Mouse (Mus musculus) gonadal fat pad, adult 2 months (tissue): Measurements from ENCODE around the gene Mdc1. TPM values are rescaled to one million over a fixed set of nuclear protein-coding genes. Genes with fewer than 3 reads are reported as not detected.

ENCODE experiments used
- DNase-seq: peaks from one replicate; pipeline ENCODE4 v3.0.0-alpha.2; 2012; ENCODE audit warnings: low read depth
- polyA plus RNA-seq: library from polyadenylated mRNA; depleted of rRNA; stranded (reverse); fragments of >200 nt; gene quantifications from 2 replicates; pipeline ENCODE4 v1.2.3, GENCODE M21; 2012; rRNA removed

Gene Mdc1
- 8.2 and 10.0 TPM in 2 replicates for polyA plus RNA-seq

GRCm38 (mm10) chr17:35841076-35841950 is at the start of gene Mdc1:
TSS of gene Mdc1 (plus strand) at chr17:35841515.
- peak; percentile 93 for DNase-seq

DNA sequence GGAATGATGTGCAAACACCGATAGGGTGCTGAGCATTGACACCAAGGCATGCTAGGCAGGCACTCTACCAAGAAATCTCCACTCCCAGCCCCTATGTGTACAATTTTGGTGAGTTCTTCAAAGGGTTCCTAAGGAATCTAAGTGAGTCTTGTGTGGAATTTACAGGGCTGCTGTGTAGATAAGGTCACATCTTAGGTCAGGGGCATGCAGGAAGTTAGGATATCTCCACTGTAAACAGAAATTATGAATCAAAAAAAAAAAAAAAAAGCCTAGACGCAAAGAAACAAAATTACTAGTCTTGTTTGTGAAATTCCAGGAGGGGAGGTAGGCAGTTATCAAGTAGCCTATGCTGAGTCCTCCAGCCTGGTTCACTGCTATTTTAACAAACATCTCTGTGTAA is 48.5 kb upstream of the Mdc1 start:
- no peak for DNase-seq

GRCm38 (mm10) chr17:35795099-35795498 is 46.2 kb upstream of the Mdc1 start:
- DNase-seq = no peak

DNA sequence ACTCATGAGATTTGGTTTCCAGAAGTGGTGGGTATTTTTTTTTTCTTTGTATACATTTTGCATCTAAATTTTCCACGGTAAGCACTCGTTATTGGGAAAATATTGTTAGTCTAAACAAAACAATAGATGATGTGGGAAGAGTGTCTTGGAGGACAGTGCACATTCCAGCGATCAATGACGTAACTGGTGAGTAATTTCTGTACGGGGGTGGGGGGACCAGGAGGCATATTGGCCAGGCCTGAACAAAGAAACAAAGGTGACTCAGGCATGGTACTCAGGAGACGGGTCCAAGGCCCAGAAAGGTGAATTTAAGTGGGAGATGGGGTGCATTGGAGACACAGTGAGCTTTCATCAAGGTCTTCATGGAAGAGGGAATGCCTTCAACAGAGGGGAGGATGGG is 45.7 kb upstream of the Mdc1 start:
- no peak for DNase-seq

DNA sequence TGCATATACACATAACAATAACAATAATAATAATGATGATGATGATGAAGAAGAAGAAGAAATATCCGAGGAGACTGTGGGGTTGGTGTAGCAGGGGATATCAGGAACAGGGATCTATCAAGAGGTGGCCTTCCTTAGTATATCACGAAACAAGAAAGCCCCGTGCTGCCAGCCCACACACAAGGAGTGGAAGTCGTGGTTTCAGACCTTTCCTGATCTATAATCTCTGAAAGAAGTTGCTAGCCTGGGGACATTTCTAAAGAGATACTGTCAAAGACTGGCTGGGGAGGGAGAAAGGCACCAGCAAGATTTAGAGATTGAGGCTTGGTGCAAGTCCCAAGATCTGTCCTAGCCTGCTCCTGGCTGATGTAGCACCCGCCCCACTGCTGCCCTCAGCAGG is 44.5 kb upstream of the Mdc1 start:
- DNase-seq = no peak

DNA sequence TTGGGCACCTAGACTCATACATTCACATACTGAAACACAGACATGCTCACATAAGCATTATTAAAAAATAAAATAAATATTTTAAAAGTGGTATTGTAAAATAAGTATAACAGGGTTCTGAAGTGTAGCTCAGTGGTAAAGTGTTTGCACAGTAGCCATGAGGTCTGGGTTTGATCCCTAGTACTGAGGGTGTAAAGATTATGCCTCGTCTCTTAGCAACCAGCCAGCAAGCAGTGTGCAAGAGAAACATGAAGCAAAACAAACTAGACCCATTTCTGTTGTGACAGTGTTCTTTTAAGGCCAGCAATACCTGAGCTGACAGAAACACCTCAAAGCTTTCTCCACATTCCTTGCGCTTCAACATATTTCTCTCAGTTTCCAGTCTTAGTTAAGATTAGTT is 40.4 kb upstream of the Mdc1 start:
- DNase-seq = no peak

DNA sequence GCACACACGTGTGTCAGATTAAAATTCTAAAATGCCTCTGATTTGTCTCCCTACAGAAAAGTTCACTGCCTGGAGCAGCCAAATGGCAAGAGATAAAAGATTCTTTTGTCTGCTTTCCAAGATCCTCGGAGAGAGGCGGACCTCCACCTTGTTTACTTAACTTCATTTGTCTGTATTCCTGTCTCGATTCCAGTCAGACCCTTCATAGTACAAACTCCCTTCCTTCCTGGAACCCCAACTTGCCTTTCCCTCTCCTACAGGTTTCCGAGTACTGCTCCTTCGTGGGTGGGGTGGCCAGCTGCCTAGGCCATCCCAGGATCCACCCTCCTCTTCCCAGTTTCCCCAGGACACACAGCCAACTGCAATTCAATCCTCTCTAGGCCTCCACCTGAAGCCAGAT is 38.3 kb upstream of the Mdc1 start:
- no peak for DNase-seq

DNA sequence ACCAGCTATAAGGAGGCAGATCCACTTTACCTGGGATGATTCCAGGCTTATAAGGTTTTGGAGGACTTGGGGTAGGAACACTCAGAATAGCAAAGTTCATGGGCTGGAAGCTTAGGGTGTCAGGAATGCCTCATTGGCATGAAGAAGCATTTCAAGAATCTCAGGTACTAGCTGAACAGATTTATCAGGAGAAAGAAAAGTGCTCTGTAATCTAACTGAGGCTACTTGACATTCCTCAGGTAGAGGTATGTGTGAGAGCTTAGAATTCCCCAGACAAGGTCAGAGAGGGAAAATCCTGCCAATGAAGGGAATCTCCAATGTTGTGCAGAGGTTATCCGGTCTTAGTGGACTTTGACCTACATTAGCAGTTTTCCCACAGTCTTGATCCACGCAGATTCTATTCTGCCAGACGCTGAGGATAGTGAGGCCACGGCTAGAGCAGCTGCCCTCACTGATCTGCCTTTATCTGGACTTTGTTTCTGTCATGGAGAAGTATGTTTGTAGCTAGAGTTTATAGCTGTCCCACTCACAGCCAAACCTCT is 37.4 kb upstream of the Mdc1 start:
- no peak for DNase-seq

DNA sequence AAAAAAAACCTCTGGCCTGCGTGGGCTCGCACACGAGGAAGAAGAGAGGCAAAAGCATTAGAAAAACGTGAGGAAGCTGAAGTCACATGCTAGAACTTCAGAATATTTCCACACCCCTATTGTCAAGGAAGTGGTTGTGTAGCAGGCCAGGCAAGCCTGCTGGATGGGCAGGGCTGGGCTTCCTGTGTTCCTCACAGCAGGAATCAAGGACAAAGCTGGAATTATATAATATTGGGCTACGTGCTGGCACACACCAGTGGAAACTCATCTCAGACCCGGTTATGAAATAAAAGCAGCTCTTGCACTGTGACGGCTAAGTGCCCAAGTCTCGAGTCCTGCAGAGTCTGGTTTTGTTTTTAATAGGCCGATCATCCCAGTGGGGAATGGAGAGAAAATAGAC is 33.2 kb upstream of the Mdc1 start:
- DNase-seq = no peak

GRCm38 (mm10) chr17:35809395-35809794 is 31.9 kb upstream of the Mdc1 start:
- DNase-seq = no peak

DNA sequence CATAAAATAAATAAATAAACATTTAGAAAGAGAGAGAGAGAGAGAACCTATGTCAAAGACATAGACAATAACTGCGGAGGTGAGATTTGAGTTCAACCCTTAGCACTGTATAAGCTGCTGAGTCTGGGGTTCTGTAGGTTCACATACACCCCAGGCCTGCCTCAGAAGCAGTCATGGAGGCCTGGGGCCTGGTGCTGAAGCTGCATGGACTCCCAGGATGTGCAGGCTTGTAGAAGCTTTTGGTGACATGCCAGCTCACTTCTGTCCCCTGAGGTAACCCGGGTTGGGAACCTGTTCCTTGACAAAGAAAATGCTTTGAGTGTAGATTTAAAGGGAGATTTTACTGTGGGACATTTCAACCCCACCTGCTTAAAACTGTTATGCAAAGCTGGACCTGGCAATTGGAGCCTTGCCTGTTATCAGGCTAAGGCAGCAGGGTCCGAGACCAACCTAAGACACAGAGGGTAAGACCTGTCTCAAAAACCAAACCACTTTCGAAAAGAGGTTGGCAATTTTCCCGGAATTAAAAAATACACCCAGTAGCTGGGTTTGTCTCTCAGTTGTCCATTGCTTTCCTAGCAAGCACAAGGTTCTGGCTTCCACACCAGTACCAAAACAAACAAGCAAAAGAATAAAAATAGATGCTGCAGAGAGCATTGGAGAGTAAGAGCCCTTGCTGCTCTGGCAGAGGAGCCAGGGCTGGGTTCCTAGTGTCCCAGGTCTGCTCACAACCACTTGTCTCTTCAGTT is 30.2 kb upstream of the Mdc1 start:
- no peak for DNase-seq

DNA sequence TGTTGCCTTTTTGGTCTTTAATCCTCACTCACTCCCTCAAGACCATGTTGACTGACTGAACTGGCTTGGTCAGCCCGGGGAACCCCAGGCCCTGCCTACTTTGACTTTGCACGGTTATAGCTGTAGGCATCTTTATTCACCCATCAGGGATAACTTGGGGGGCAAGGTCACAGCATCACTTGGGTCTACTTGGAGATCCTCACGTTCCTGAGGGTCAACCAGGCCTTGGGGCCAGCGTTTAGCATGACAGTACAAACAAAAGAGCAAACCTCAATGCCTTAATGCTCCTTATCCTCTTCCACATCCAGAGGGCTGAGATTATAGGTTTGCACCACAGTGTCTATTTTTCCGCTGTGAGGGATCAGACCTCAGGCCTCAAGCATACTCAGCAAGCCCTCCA is 29.0 kb upstream of the Mdc1 start:
- no peak for DNase-seq

DNA sequence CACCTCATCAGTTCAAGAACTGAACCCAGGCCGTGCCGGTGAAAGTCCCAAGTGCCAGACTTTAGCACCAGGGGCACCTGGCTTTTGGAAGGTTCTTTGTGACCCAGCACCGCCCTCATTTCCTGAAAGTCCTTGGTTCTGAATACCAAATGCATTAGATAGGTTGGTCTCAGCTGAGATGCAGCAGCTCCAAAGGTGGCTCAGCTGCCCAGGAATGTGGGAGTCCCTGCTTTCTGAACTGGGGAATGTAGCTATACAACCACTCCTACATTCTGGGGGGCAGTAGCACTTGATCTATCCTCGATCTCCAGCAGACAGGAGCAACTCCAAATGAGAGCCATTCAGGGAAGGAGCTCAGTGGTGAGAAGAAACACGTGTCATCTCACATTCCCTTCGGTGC is 28.6 kb upstream of the Mdc1 start:
- DNase-seq = no peak

DNA sequence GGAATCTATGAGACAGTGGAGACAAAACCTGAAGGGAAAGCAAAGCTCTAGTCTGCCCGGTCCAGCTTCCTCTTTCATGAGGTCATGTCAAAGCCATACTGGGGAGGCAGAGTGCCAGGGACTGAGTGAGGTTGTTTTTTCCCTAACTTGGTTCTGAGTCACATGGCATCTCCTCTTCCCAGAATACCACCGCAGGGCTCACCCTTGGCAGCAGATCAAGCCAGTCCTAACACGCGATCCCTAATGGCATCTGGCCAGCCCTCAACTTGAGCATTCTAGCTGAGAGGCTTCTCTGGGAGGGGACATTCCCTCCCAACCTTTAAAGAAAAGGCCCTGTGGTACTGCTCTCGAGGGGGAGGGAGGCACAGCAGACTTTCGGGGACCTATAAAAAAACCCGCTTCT is 28.1 kb upstream of the Mdc1 start:
- DNase-seq = no peak

DNA sequence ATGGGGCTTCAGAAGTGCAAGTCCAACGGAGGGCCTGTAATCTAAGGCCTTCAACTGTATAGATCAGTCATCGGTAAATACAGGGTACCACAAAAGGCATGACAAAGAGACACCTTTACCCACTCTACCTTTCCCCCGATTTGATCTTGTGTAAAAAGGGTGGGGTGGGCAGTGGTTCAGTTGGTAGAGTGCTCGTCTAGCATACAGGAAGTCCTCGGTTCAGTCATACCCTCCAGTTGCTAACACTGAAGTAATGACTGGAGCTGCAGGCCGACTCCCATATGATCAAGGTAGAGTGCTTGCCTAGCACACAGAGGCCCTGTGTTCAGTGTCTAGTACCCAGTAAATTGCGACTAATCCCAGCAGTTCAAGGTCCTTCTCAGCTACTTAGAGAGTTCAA is 27.7 kb upstream of the Mdc1 start:
- no peak for DNase-seq

- DNase-seq = no peak
These were observed 26.6 kb upstream of the Mdc1 start for GRCm38 (mm10) chr17:35814678-35815077.

DNA sequence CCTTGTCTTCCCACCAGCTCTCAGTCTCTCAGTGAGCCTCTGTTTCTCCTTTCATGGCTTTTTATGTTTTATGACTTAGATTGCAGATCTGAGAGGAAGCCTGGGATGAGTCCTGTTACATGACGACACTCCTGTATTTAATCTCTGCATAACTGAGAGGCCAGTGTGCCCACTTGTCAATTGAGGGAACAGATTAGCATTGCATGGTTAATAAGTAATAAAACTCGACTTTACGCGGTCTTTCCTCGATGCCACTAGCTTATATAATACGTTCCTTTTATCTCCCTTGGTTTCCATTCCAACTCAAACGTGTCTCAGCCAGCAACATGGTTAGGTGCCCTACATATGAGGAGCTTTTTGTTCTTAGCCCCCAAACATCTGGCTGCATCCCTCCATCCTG is 25.5 kb upstream of the Mdc1 start:
- no peak for DNase-seq

DNA sequence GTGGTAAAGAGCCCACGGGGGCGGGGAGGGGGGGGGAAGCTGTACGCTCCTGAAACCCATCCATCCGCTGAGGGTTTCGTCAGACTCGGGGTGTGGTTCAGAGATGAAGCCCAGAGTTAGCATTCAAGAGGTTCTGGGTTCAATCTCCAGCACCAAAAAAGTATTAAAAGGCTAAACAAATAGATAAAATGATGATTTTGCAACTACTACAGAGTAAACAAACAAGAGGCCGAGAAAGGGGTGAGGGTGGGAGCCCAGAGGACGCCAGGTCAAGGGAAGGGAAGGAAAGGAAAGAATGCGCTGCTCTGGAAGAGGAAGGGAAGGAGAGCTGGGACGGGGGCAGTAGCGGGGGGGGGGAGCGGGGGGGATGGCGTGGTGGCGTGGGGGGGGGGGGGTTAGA is 24.6 kb upstream of the Mdc1 start:
- DNase-seq = no peak

DNA sequence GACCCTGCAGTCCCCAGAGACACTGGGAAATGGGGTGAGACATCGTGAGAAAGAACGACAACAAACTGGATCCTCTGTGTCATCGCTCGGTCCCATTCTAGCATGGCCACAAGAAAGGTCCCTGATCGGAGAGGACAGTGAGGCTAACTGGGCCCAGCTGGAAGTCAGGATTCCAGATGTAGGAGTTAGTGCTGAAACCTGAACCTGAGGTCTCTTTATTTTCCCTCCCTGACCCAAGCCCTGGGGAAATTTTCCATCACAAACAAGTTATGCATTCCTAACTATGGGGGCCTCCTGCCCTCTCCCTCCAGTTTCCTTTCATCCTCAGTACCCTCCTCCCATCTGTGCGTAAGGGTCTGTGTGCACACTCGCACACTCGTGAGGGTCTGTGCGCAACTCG is 24.1 kb upstream of the Mdc1 start:
- DNase-seq = no peak

DNA sequence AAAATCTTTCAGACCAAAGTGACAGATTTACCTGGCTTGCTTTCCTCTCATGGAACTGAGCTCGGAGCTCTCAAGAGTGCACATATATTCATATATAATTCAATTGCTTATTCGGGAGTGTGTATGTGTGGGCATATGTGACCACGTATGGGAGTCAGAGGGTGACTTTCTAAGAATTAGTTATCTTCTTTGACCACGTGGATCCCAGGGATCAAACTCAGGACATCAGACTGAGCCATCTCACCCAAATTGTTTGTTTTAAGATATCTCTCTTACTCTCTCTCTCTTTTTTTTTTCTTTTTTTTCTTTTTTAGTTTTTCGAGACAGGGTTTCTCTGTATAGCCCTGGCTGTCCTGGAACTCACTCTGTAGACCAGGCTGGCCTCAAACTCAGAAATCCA is 21.2 kb upstream of the Mdc1 start:
- DNase-seq = no peak

DNA sequence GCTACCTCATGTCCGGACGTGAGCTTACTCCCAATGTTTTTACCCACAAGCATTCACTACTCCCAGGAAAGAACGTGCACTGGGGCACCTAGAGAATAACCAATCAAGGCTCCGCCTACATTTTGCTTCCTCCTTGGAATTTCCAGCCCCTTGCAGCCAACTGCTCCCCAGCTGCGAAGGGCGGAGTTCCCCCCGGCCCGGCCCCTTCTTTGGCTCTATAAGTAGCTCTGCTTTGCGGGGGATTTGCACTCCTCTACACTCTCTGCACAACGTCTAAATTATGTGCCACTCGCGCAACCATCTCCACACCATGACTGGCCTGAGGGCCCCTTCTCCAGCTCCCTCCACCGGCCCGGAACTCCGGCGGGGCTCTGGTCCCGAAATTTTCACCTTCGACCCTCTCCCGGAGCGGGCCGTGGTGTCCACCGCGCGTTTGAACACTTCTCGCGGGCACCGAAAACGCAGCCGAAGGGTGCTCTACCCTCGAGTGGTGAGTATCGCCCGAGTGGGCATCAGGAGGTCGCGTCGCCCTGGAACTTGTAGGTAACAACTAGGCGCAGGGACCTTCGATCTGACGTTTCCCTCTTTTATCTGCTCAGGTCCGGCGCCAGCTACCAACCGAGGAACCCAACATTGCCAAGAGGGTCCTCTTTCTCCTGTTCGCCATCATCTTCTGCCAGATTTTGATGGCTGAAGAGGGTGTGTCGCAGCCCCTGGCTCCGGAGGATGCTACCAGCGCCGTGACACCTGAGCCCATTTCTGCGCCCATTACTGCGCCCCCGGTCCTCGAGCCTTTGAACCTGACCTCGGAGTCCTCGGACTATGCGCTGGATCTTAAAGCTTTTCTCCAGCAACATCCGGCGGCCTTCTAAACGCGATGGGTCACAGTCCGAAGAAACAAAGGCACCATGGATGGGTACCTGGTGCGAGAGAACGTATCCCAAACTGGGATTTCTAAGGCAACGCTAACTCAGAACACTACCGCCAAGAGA is 19.6 kb upstream of the Mdc1 start, which contains the start of gene Ier3:
Gene Ier3 (plus strand): TSS at position 246 of the 992 bp plus-strand sequence.
- DNase-seq = no peak

- DNase-seq = no peak
These were observed 18.8 kb upstream of the Mdc1 start for GRCm38 (mm10) chr17:35822564-35822963.
